Mouse (Mus musculus): Measurements from ENCODE around the gene Snx9. TPM values are rescaled to one million over a fixed set of nuclear protein-coding genes. Genes with fewer than 3 reads are reported as not detected.

Snx9 gene
- polyA plus RNA-seq, 1 experiment, result 13.1 TPM

DNA sequence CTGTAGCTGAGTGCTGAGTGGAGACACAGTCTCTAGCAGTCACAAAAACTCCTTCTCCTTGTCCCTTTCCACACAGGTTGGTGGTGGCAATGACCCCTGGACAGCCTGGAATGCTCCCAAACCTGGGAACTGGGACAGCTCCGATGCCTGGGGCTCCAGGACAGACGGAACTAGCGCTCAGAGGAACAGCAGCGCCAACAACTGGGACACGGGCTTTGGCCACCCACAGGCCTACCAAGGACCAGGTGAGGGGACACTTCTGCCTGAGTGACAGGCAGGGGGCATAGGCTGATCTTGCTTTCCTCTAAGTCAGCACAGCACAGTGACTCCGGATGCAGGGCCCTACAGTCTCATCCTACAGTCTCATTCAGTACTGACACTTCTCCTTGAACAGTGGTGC, 58.1 kb downstream of the Snx9 start:
- Histone ChIP-seq H3K27ac (ENCODE audit: insufficient read depth, low read length) (no peak overlapping the region), H3K4me3 (ENCODE audit: insufficient read depth, low read length) (no peak overlapping the region), H3K4me1 (ENCODE audit: control insufficient read depth, insufficient read depth, low read length) (0 out of 2 replicates have a peak, but pooled peaks cover 3% of the 10 kb centered on the region)
- TF ChIP-seq CTCF (IDR thresholded peaks at IDR 0.05; ENCODE audit: extremely low read depth, insufficient read depth, low read length), result no peak
- no peak for TF ChIP-seq POLR2A (IDR thresholded peaks at IDR 0.05; ENCODE audit: extremely low read depth, insufficient read depth, low read length)

DNA sequence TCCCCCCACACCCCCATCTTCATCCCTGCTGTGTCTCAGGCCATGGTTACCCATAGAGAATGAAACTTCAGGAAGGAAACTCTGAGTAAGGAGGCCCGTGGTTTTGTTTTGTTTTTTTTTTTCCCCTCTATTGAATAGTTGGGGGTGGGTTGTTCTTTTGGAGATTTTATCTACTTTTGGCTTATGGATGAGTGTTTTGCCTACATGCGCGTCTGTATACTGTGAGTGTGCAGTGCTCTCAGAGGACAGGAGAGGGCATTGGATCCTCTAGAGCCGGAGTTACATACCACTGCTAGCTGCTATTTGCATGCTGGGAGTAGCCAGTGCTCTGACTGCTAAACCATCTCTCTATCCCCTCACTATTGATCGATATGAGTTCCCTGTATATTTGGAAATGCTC, 60.3 kb downstream of the Snx9 start:
- H3K4me3 ChIP-seq (ENCODE audit: insufficient read depth, low read length), result no peak overlapping the region
- H3K4me1 ChIP-seq (ENCODE audit: control insufficient read depth, insufficient read depth, low read length), result 0 out of 2 replicates have a peak, but pooled peaks cover 3% of the 10 kb centered on the region
- TF ChIP-seq POLR2A (IDR thresholded peaks at IDR 0.05; ENCODE audit: extremely low read depth, insufficient read depth, low read length) (no peak), CTCF (IDR thresholded peaks at IDR 0.05; ENCODE audit: extremely low read depth, insufficient read depth, low read length) (no peak)

DNA sequence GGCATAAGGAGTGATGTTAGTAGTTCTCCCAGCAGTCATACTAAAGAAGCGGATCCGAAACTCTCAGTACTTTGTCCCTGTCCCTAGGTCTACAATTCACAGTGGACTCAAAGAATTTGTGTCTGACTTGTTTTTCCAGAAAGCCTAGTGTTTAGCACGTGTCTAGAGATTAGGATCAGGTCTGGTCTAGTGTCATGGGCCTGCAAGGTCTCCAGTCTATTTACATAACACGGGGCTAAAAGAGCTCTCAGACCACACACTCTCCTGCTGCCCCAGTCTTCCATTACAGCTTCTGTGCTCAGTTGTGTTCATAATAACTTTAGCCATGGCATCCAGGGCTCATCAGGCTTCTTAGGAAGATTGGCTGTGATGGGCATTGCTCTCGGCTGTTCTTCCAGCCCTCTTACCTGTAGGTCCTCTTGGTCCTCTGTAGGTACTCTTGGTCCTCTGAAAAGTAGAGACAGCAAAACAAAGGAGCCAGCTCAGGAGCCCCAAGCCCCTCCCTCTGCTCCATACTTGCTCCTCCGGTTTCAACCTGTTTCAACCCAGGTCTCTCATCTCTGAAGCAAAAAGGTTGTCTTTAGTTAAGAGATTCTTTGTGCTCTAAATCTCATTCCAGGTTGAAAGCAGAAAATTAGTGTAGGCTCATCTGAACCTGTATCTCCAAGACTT, 62.6 kb downstream of the Snx9 start:
- H3K4me3 ChIP-seq (ENCODE audit: insufficient read depth, low read length), result no peak overlapping the region
- TF ChIP-seq POLR2A (IDR thresholded peaks at IDR 0.05; ENCODE audit: extremely low read depth, insufficient read depth, low read length), result no peak
- no peak for TF ChIP-seq CTCF (IDR thresholded peaks at IDR 0.05; ENCODE audit: extremely low read depth, insufficient read depth, low read length)
- H3K27ac ChIP-seq (ENCODE audit: insufficient read depth, low read length), result no peak overlapping the region
- no peaks in the 10 kb centered on the region for H3K4me1 ChIP-seq (ENCODE audit: control insufficient read depth, insufficient read depth, low read length)

More for the DNA sequence above, 60.3 kb downstream of the Snx9 start:
- no peak overlapping the region for H3K27ac ChIP-seq (ENCODE audit: insufficient read depth, low read length)

DNA sequence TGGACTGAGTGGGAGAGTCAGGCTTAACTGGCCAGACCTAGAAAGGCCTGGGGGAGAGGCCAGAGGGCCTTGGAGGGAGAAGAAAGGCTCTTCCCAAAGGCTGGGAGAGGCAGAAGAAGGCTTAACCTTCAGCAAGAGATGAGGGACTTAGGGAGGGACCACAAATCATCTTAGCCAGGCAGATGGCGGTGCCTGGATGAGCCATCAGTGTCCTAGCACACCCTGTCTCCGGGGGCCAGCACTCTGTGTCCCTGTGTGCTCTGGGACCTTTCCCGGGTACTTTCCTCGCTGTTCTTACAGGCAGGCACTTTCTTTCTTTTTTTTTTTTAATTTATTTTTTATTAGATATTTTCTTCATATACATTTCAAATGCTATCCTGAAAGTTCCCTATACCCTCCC, 68.6 kb downstream of the Snx9 start:
- TF ChIP-seq CTCF (IDR thresholded peaks at IDR 0.05; ENCODE audit: extremely low read depth, insufficient read depth, low read length), result no peak
- TF ChIP-seq POLR2A (IDR thresholded peaks at IDR 0.05; ENCODE audit: extremely low read depth, insufficient read depth, low read length), result no peak
- no peak overlapping the region for H3K27ac ChIP-seq (ENCODE audit: insufficient read depth, low read length)
- H3K4me3 ChIP-seq (ENCODE audit: insufficient read depth, low read length), result no peak overlapping the region
- no peaks in the 10 kb centered on the region; the same call in 1 of the 2 replicates for H3K4me1 ChIP-seq (ENCODE audit: control insufficient read depth, insufficient read depth, low read length)

DNA sequence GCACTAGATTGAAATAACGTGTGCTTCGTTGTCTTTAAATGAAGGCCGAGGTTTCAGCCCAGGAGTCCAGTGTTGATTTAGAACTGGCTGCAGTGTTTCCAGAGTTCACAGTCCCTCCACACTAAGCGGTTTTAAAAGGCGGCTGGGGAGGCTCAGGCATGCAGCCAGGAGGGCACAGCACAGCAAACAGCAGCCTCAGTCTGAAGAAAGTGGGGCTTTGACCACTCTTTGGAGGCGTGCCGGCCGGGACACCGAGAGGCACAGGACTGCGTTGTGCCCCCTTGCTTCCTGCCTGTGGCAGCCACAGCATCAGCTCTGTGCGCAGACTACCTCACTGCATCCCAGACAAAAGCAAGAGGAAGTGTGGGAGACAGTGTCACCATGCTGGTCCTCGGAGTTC, 70.5 kb downstream of the Snx9 start:
- TF ChIP-seq CTCF (IDR thresholded peaks at IDR 0.05; ENCODE audit: extremely low read depth, insufficient read depth, low read length) (no peak), POLR2A (IDR thresholded peaks at IDR 0.05; ENCODE audit: extremely low read depth, insufficient read depth, low read length) (no peak)
- H3K27ac ChIP-seq (ENCODE audit: insufficient read depth, low read length), result peak overlapping the region; percentile 17; the same call in 1 of the 2 replicates
- no peak overlapping the region for H3K4me3 ChIP-seq (ENCODE audit: insufficient read depth, low read length)
- H3K4me1 ChIP-seq (ENCODE audit: control insufficient read depth, insufficient read depth, low read length), result no peaks in the 10 kb centered on the region; the same call in 1 of the 2 replicates

DNA sequence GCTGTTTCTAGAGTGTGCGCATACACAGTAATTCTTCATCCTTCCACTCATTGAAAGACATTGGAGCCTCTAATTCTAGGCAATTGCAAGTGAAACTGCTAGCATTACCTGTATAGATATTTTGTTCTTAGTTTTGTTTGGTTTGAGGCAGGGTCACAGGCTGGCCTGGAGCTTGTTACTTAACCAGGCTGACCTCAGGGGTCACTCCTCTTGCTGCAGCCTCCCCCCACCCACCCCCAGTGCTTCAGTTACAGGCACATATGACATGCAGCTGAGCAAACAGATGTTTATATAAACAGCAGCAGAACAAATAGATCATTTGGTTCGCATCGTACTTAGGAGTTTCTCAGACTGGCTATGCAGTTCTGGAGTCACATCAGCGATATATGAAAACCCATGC, 71.7 kb downstream of the Snx9 start:
- TF ChIP-seq POLR2A (IDR thresholded peaks at IDR 0.05; ENCODE audit: extremely low read depth, insufficient read depth, low read length) (no peak), CTCF (IDR thresholded peaks at IDR 0.05; ENCODE audit: extremely low read depth, insufficient read depth, low read length) (no peak)
- Histone ChIP-seq H3K4me3 (ENCODE audit: insufficient read depth, low read length) (no peak overlapping the region), H3K27ac (ENCODE audit: insufficient read depth, low read length) (no peak overlapping the region), H3K4me1 (ENCODE audit: control insufficient read depth, insufficient read depth, low read length) (no peaks in the 10 kb centered on the region; the same call in 1 of the 2 replicates)

DNA sequence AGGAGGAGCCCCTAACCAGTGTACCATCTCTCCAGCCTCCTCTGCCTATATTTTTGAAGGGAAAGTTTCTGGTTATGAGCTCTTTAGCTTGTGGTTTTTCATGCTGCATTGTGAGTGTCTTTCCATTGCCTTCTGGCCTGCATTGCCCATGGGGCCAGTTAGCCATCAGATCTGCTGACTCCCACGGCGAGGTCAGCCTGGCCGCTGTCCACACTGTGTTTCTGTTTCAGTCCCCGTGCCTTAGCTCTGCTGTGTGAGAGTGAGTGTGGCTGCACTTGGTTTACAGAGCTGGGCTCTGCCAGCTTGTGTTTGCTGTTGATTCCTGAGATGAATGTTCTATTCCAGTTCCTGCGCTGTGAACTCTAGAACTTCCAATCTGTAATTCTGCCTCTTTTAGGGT, 73.1 kb downstream of the Snx9 start:
- Histone ChIP-seq H3K4me1 (ENCODE audit: control insufficient read depth, insufficient read depth, low read length) (no peaks in the 10 kb centered on the region; the same call in 1 of the 2 replicates), H3K4me3 (ENCODE audit: insufficient read depth, low read length) (no peak overlapping the region), H3K27ac (ENCODE audit: insufficient read depth, low read length) (no peak overlapping the region)
- no peak for TF ChIP-seq POLR2A (IDR thresholded peaks at IDR 0.05; ENCODE audit: extremely low read depth, insufficient read depth, low read length)
- no peak for TF ChIP-seq CTCF (IDR thresholded peaks at IDR 0.05; ENCODE audit: extremely low read depth, insufficient read depth, low read length)

DNA sequence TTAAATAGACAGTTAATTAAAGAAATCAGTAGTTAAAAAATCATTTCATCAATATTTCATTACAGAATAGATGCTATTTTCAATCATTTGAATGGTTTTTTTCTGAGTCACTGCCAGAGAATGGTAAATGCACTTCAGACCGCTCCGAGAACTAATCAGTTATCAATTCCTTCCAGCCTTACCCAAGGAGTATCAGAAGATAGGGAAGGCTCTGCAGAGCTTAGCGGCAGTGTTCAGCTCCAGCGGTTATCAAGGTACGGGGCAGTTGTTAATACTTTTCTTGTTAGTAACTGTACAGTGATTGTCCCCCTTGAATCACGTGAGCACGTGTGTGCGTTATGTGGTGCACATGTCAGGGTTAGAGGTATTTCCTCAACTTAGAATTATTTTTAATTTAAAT, 80.8 kb downstream of the Snx9 start:
- H3K4me3 ChIP-seq (ENCODE audit: insufficient read depth, low read length), result no peak overlapping the region
- H3K4me1 ChIP-seq (ENCODE audit: control insufficient read depth, insufficient read depth, low read length), result 0 out of 2 replicates have a peak, but pooled peaks cover 1% of the 10 kb centered on the region
- TF ChIP-seq POLR2A (IDR thresholded peaks at IDR 0.05; ENCODE audit: extremely low read depth, insufficient read depth, low read length) (no peak), CTCF (IDR thresholded peaks at IDR 0.05; ENCODE audit: extremely low read depth, insufficient read depth, low read length) (no peak)
- H3K27ac ChIP-seq (ENCODE audit: insufficient read depth, low read length), result no peak overlapping the region

DNA sequence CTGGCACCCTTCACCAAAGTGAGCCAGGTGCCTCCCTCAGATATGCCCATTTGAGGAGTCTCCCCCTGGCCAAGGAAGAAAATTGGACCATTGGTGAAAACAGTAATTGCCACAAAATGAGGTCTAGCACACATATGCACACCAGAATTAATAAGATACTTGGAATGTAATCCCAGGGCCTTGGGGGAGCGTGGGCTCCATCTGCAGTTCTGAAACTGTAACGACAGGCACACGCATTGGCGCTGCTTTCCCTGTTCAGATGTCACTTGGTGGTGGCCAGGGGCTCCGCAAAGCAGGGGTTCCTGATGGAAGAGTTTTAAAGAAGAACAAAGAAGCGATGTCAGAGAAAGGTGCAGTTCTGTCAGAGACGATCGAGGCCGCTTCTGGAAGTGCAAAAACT, 82.2 kb downstream of the Snx9 start:
- Histone ChIP-seq H3K27ac (ENCODE audit: insufficient read depth, low read length) (no peak overlapping the region), H3K4me3 (ENCODE audit: insufficient read depth, low read length) (no peak overlapping the region), H3K4me1 (ENCODE audit: control insufficient read depth, insufficient read depth, low read length) (0 out of 2 replicates have a peak, but pooled peaks cover 1% of the 10 kb centered on the region)
- TF ChIP-seq POLR2A (IDR thresholded peaks at IDR 0.05; ENCODE audit: extremely low read depth, insufficient read depth, low read length) (no peak), CTCF (IDR thresholded peaks at IDR 0.05; ENCODE audit: extremely low read depth, insufficient read depth, low read length) (peak; percentile 68)

DNA sequence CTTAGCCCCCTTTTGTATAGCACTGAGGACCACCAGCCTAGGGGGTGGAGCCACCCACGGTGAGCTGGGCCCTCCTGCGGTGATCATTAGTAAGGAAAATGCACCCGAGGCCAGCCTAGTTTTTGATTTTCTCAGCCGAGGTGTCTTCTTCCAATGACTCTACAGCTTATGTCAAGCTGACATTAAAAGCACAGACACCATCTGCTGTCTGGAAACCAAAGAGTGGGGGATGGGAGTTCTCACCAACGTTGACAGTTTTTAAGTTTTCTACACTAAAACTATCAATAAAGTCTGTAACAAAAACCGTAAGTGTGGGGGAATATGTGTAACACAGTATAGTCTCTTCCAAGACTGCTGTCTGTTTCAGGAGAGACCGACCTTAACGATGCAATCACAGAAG, 83.1 kb downstream of the Snx9 start:
- TF ChIP-seq POLR2A (IDR thresholded peaks at IDR 0.05; ENCODE audit: extremely low read depth, insufficient read depth, low read length) (no peak), CTCF (IDR thresholded peaks at IDR 0.05; ENCODE audit: extremely low read depth, insufficient read depth, low read length) (no peak)
- Histone ChIP-seq H3K27ac (ENCODE audit: insufficient read depth, low read length) (no peak overlapping the region), H3K4me1 (ENCODE audit: control insufficient read depth, insufficient read depth, low read length) (0 out of 2 replicates have a peak, but pooled peaks cover 1% of the 10 kb centered on the region), H3K4me3 (ENCODE audit: insufficient read depth, low read length) (no peak overlapping the region)
